Mouse (Mus musculus): ENCODE results near the gene Slc2a2.

DNA sequence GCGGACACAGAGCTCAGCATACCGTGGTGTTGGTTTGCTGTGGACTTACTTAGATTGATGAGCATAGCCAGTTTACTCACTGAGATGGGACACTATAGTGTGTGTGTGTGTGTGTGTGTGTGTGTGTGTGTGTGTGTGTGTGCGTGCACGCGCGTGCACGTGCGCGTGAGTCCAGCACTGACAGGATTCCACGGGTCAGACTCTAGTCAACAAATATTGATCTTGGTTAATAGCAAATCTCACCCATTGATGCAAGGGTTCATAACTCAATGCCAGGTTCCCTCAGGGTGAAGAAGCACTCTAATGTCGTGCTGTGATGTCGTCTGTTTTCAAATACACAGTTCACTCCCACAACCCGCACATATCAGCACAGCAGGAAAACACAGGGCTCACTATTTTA lies 27.5 kb downstream of the Slc2a2 start:
- TF ChIP-seq CTCF (IDR thresholded peaks at IDR 0.05; ENCODE audit: insufficient read depth, low read depth, low read length) (no peak), POLR2A (IDR thresholded peaks at IDR 0.05; ENCODE audit: insufficient read depth, low read depth, low read length) (no peak)

All from olfactory bulb, adult 2 months (tissue).